Mouse (Mus musculus) ES-Bruce4 (cell line): Measurements from ENCODE around the gene Aff3.

Source experiments
- CTCF ChIP-seq: IDR thresholded peaks from one replicate; pipeline ENCODE4 v1.8.1; 2011; ENCODE audit warnings: low read depth, low read length
- EP300 ChIP-seq: IDR thresholded peaks from 2 replicates; pipeline ENCODE4 v1.6.1; 2011; ENCODE audit warnings: low read depth, low read length; ENCODE audit not compliant: insufficient read depth

DNA sequence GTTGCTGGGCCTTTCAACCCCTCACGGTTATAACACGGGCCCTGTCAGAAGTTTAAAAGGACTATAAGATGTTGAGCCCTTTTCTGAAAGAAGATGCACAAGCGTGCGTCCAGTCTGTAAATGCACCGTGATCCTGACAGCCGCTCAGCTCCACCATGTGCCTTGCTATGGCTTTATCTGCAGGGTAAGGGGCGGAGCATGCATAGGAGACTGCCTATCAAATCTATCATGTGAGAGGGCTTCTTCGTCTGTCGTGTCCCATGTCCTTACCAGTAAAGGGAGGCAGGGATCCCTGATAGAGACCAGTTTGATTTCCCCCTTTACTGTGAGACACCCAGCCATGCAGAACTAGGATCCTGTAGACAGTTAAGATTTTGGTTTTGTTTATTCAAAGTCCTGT, 222.3 kb downstream of the Aff3 start:
- TF ChIP-seq CTCF = no peak
- no peak for TF ChIP-seq EP300
